Mouse (Mus musculus) testis, postnatal 10 days (tissue): ENCODE results near the gene Ino80.

Source experiments
- DNase-seq: peaks from one replicate; pipeline ENCODE4 v3.0.0; 2021; ENCODE audit warnings: low spot score

Ino80 gene

DNA sequence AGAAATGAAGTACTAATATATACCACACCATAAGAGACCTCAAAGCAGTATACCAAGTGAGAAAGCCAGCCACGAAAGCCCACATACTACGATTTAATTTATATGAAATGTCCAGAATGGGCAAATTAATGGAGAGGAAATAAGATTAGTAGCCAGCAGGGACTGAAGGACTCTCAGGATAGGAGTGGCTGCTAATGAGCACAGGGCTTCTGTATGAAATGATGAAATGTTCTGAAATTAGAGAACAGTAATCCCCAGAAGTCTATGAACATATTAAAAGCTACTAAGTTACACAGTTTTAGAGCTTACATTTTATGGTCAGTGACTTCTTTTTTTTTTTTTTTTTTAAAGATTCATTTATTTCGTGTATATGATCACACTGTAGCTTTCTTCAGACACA, 22.9 kb downstream of the Ino80 start:
- no peak for DNase-seq

DNA sequence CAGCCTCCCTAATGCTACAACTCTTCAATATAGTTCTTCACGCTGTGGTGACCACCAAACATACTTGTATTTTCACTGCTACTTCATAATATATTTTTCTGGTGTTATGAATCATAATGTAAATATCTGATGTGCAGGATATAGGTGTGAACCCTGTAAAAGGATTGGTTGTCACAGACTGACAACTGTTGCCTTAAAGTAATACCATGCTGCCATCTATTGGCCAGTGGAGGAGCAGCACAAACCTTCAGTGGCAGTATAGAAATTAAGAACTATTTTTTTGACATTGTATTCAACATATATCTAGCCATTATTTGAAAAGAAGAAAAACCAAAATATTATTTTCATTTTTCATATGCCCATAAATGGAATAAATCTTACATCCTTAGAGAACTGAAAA, 40.5 kb downstream of the Ino80 start:
- peak; percentile 45 for DNase-seq

DNA sequence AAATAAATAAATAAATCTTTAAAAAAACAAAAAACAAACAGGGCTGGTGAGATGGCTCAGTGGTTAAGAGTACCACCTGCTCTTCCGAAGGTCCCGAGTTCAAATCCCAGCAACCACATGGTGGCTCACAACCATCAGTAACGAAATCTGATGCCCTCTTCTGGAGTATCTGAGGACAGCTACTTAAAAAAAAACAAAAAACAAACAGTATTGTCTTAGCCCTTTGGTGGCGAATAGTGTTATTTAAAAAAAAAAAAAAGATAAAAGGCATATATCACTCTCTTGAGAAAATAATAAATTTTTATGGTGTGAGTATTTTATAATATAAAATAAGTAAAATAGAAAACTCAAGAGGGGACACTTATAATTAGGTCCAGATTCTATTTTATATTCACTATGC, 41.0 kb downstream of the Ino80 start:
- DNase-seq = no peak

DNA sequence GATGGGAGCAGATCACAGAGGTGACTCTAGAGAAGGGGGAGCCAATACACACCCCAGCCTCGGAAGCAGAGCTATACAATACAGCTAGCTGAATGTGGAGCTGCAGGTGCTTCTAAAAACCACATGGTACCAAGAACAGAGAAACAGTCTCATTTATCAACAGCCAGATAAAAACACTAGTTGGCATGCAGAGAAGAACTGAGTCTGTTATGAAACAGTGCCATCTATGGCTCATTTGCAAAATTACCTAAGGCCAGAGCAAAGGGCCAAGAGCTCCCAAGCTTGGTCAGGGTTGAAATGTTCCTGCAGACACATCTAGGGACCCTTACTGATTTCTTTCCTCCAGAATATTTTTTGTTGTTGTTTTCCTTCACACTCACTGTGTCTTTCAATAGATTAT, 63.7 kb downstream of the Ino80 start:
- no peak for DNase-seq

DNA sequence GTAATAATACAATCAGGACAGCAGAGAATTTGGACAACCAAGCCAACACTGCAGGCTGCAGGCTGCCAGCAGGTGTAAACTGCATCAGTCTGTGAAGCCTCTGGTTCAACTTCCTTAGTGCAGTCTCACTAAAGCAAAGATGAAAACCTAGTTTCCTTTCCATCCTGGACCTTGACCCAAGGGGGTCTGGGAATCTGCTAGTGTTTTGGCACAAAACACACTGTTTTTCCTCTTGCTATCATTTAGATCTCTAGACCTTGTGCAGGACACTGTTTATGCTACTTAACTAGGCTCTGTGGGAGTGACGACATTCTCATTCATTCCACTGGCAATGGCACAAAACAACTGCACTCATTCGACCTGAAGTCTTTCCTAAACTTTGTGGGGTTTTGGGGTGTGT, 65.8 kb downstream of the Ino80 start:
- no peak for DNase-seq

DNA sequence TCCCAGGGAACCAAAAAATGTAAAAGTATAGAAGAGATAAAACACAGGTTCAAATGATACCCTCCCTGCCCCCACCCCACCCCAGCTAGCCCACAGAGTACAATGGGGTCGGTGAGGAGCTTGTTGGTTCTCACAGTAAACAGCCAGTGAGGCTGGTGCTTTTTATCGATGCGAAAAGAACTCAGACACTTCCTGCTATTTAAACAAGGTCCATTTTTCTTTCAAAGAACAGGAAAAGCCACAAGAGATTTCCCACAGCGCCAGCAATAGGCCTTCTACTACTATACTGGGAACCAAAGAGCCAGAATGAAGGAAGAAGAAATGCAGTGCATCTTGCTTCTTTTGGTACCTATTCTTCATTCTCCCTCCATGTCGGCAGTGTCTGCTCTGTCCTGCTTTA, 66.5 kb downstream of the Ino80 start:
- no peak for DNase-seq

DNA sequence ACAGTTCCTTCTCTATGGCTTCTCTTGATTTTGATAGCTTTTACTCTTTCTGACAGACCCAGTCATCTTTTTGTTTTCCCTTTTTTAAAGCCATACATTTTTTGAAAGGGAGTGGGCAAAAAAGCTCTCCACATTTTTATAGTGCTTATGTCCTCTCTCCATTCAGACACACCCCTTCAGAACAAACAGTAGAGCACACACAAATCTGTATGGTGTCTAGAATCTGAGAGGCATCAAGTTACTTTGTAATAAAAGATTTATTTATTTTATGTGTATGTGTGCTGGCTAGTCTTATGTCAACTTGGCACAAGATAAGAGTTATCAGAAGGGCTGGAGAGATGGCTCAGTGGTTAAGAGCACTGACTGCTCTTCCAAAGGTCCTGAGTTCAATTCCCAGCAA, 68.8 kb downstream of the Ino80 start:
- DNase-seq = no peak

DNA sequence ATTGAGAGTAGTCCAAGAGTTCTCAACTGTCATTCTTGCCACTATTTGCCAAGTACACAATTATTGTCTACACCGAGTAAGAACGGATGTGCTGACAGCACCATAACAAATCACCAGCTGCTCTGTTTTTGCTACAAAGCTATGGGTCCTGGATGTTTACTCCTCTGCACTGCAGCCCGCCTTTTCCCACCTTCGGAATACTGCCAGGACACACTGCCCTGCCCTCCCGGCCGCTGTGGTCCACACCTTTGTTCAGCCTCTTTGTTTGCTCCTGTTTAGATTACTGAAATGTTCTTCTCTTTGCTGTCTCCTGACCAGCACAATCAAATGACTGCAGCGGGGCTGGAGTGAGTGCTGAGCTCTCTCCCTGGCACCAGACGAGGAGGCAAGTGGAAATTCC, 69.2 kb downstream of the Ino80 start:
- no peak for DNase-seq

DNA sequence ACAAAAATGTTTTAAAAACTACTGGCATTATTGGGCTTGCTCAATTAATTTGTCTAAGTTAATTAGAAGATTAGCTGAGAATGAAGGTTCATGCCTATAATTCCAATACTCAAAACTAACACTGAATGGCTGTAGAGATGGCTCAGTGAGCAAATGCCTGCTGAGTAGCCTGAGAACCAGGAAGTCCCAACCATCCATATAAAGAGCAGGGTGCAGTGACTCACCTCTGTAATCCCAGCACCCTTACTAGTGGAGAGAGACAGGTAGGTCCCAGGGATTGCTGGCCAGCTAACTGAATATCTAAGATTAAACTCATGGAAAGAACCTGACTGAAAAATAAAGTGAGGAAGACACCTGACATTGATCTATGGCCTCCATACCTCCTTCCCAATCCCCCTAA, 78.2 kb downstream of the Ino80 start:
- DNase-seq = no peak

DNA sequence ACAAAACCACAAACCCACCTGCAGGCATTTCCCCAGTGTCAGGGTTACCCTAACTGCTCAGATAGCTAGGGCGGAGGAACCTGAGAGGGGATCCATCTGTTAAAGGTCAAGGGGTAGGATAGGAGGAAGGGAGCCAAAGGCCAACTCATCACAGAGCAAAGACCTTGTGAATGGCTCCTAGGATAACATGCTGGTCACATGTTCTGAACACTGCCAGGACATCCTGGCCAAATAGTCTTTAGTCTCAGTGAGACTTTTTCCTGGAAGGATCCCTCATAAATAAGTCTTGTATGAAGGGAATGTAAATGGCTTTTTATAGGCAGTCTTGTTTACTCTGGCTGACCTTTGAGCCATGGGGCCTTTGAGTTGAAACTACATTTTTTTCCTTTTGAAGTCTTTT, 78.8 kb downstream of the Ino80 start:
- DNase-seq = no peak

DNA sequence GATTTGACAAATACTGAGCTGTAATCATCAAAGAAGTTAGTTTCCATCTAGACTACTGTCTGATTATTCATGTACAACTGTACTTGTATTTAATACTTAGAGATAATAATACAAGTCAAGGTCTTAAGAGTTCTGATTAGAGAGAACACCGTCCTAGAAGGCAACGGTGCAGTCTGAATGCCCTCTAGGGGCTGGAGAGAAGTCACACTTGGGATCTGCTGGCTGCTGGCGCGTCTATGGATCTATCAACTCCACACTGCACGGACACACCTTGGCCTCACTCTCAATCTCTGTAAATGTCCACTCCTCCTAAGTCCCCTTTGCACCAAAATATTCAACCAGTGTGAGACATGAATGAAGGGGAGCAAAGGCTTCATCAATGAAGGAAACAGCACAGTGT, 79.2 kb downstream of the Ino80 start:
- no peak for DNase-seq

DNA sequence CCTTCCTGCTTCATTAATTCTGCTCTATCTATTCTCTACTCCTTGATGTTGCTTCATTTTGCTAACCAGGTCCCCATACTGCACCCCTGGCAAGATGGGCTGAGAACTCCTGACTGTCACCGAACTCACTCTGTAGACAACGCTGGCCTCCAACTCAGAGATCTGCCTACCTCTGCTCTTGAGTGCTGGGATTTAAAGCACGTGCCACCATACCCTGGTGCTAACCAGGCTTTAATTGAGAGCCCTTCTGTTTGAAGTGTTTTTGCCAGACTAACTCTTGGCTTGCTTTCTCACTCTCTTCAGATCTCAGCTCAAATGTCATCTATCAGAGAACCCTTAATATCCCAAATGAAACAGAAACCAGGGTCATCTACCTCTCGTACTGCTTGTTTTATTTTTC, 87.5 kb downstream of the Ino80 start:
- DNase-seq = no peak

DNA sequence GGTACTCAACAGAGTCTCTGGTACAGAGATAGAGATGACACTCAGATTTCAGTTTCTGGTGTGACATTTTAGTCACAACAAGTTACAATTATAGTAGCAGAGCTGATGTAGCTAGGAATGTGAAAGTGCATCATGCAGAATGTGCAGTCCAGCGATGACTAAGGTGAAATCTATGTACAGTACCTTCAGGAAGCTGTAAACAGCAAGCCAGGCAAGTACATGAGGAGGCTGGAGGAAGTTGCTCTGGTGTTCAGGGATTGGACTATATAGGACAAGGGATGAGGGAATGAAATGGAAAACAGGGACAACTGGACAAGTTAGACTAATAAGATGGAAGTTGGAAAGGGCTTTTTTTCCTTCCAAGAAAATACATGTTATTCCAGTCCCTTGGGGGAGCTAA, 89.2 kb downstream of the Ino80 start:
- DNase-seq = no peak

DNA sequence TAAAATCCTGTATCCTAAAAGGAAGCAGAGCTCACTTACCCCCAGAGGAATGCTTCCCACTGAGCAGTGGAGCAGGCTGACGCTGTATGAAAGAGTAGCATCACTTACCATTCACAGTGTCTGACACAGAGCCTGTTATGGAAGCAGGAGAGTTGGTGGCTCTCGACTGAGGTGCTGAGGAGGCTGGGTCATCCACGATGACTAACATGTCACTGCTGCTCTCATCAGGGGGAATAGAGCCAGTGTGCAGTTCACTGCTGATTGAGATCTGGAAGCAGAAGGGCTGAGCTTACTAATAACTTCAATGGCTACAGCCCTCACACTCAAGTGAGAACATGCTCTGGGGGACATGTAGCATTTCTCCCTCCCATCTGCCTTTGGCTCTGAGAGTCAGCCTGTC, 98.0 kb downstream of the Ino80 start:
- DNase-seq = no peak

DNA sequence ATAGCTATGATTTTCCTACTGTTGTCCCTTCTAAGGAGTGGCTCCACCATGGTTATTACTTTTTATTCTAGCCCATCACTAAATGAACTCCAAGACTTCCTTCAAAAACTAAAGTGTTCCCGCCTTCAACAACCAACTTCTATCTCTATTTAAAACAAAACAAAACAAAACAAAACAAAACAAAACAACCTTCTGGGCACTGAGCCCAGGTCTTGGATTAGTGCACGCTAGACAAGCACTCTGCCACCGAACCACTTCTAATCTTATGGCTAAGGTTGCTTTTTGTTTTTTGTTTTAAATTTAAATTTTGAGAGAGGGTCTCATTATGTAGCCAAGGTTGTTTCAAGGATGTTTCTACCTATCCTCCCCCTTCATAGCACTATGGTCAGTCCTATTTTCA, 99.7 kb downstream of the Ino80 start:
- DNase-seq = no peak

DNA sequence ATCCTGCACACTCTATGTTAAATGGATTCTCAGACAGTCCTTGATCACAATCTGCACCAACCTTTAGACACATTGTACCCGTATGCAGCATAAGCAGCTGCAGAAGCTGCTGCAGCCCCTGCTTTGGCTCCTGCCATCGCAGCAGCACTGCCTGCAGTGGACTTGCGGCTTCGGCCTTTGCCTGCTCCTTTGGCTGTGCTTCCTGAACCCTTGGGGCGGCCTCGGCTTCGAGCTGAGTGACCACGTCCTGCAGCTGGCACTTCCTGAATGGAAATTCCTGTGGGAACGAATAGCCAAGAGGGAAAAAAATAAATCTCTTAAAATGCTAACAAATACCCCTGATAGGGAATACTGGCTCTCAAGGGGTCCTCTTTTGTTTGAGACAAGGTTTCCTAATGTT, 100.2 kb downstream of the Ino80 start:
- DNase-seq = no peak

DNA sequence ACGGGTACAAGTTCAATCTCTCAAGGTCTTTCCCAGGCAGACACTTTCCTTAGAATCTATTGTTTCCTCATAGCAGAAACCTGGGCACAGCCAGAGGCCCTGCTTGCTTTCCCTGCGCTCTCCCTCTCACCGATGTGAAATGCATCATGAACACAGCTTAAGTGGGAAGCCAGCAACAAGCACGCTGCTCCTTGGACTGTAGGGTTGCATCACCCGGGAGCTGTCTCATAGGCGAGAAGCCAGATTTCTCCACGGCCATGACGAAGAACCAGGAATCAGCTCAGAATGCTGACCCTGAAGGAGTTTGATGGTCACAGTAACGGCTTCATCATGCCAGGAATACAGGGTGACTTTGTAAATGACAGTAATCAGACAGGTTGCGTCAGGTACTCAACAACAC, 107.4 kb downstream of the Ino80 start:
- DNase-seq = no peak

DNA sequence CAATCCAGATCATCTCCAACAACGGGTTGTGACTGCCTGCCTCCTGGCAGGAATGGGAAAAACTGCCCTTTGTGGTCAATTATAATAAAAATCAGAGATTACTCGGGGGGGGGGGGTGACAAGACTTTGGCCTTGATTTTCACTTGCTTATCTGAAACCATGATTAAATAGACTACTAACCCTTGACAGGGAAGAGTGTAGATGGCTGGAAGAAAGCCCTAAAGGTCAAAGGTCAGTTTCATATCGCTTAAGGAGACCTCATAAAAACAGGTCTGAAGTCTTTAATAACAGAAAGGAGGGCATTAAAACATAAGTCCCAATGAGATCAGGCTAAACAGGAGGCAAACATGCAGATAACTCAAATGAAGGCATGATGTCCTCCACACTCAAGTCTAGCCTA, 110.1 kb downstream of the Ino80 start:
- no peak for DNase-seq

DNA sequence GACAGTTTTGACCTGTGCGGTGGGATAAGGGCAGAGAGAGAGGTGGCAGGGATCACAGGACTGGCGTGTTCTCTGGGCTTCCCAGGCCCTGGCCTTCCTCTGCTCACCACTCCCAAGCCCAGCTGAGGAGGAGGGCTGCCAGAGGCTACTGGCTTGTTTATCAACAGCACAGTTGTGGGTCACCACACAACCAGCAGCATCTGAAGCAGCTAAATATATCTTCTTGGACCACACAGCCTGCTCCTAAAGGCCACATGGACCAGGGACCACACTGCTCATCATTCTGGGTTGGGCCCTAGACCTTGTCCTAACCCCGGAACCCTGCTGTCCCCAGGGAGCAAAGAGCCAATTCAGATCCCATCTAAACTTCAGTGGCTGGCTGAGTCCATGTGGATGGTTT, 112.5 kb downstream of the Ino80 start:
- DNase-seq = no peak

DNA sequence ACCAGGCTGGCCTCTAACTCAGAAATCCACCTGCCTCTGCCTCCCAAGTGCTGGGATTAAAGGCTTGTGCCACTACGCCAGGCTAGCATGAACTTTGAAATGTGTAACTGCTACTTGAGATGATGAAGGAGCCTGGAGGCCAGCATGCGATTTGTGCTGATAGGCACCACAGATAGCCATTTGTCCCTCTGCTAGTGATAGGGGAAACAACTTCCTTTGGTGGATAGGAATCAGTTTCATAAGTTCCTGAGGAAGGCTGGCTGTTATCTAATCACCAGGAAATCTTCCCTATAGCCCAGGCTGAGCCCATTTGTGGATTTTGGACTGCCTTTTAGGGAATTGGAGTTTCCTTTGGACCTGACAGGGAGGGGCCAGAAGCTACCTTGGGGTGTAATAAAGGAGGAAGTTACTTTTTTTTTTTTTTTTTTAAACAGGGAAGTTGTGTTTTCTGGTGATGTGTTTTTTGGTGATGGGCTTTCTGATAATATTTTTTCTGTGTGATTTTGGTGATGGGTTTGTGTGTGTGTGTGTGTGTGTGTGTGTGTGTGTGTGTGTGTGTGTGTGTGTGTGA, 117.7 kb downstream of the Ino80 start:
- no peak for DNase-seq

DNA sequence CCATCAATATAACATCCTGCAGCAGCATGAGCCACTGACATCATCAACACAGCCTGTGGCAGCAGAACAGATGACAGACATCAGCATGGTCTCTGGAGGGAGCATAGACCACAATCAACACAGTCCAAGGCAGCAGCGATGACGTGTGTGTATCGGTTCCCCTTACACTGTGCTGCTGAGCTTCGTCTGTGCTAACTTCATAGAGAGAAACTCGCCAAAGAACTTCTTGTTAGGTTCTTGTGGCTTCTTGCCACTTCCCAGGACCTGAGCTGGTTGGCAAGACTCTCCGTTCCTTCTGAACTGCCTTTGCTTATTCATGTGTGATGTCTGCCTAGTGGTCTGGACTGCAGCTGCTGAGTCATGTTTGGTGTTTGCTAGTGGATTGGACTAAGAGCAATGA, 119.2 kb downstream of the Ino80 start:
- no peak for DNase-seq

DNA sequence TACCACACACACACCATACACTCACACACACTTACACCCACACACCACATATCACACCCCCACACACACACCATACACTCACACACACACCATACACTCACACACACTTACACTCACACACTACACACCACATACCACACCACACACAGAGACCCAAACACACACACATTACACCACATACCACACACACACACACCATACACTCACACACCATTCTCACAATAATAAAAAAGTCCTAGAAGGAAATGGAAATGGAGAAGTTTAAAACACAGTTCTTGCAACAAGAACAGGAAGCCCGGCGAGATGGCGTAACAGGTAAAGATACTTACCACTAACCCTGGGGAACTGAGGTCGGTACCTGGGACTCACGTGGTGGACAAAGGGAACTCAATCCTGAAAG, 120.7 kb downstream of the Ino80 start:
- DNase-seq = no peak

DNA sequence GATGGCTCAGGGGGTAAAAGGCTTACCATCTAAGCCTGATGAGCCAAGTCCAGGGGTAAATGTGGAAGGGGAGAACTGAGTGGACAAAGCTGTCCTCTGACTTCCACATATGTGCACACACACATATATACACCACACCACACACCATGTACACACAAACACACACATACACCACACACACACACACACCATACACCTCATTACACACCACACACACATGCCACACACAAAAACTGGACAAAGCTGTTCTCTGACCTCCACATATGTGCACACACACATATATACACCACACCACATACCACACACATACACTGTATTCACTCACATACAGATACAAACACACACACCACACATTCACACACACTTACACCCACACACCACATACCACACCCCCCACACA, 121.2 kb downstream of the Ino80 start:
- no peak for DNase-seq

DNA sequence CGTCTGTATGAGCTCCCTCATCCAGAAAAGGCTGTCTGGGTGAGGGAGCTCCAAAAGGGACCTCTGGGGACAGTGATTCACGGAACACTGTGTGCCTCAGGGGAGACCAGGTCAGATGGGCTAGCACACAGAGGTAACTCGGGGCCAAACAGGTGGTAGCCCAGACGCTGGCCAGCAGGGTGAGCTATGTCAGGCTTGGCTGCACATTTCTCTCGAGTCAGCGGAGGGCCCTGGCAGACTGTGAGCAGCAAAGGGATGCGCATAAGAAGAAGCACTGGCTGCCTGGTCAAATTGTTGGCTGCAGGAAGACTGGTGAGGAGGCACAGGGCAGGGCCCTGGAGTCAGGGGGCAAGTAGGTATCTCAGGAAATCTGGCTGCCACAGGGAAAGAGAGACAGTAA, 121.8 kb downstream of the Ino80 start:
- no peak for DNase-seq

DNA sequence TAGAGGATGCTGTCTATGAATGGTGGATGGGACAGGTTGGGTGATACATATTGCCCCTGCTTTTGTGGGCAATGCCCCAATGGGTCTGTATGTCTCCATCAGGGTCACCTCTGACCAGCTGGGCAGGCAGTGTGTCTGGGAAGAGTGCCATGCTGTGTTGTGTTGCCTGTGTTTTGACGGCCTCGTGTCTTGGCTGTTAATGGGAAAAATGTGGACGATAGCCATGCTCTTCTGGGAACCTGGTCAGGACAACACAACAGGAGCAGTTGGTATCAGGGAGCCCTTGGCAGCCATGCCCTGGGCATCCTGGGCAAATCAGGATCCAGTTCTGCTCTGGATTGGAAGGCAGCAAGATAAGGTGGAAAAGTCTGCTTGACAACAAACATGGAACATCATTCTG, 122.4 kb downstream of the Ino80 start:
- no peak for DNase-seq
